Mouse (Mus musculus) E14TG2a.4 (cell line): ENCODE data around the gene Zmynd8.

Source experiments
- CTCF ChIP-seq: conservative IDR thresholded peaks from 2 replicates; pipeline ENCODE4 v1.5.1; 2014; ENCODE audit warnings: low read length
- NANOG ChIP-seq: IDR thresholded peaks from 2 replicates; pipeline ENCODE4 v1.6.1; 2014; ENCODE audit warnings: borderline replicate concordance, low read length, mixed read lengths
- POU5F1 ChIP-seq: IDR thresholded peaks from 2 replicates; pipeline ENCODE4 v1.6.1; 2014; ENCODE audit warnings: low read length, borderline replicate concordance

DNA sequence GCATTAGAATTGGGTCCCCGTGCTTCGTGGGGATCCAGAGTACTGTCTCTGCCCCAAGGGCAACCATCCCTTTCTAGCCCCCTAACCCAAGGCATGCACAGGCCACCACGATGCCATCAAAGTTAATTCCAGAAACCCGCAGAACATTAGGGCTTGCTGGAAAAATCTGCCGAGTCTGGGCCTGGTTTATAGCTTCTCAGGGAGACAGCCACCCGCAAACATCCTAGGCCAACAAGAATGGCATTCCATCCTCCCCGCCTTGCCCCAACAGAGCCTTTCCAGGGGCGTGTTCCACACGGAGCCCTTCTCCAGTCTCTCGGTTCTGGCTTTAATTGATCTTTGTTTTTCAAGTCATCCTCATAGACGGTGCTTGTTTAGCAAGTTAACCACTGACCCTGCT, 150.4 kb downstream of the Zmynd8 start:
- TF ChIP-seq CTCF (no peak), NANOG (no peak), POU5F1 (no peak)
